Mouse (Mus musculus): ENCODE data around the gene Frs2. TPM values are rescaled to one million over a fixed set of nuclear protein-coding genes. Genes with fewer than 3 reads are reported as not detected.
"Not testable (repeated sequence)": the region's sequence is repeated elsewhere in the genome, so short reads cannot be mapped to it uniquely, and the experiment has no call there.

Gene Frs2
- total RNA-seq, 4 experiments from 2014 or later, result 15.2 to 16.8 (median 15.9) TPM

GRCm38 (mm10) chr10:117147463-117148360 lies 622 bp downstream of the Frs2 start:
- no peak for DNase-seq (ENCODE audit: low spot score)

- no peak for DNase-seq (ENCODE audit: low spot score)
Measured at GRCm38 (mm10) chr10:117146421-117146820, 1.9 kb downstream of the Frs2 start.

DNA sequence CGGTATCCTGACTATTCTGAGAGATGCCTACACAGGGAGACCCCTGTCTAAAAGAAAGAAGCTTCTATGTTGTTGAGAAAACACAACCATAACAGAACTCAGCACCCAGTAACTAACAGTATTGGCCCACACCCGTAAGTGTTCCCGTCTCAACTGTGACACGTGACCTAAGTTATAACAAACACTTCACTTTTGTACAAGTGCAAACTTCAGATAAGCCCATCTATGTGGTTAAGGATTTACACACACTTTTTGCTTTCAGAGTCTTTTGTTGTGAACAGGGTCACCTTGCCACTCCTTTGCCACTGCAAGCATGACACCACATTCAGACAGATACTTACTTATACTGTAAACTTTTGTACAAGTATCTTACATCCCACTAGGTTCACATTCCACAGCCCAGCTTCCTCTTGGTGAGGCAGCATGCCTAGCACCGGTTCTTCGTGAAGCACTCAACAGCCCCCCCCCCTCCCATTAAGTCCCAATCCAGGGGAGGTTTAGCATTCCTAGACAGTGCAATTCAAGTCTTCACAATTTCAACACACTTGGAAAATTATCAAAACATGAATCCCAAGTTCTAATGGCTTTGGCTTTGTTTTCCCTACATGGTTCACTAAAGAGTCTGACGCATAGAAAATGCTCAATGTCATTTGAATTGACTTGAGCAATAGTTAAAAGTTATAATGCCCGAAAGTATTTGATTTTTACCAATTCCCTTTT lies 2.6 kb downstream of the Frs2 start:
- DNase-seq (ENCODE audit: low spot score), result no peak

DNA sequence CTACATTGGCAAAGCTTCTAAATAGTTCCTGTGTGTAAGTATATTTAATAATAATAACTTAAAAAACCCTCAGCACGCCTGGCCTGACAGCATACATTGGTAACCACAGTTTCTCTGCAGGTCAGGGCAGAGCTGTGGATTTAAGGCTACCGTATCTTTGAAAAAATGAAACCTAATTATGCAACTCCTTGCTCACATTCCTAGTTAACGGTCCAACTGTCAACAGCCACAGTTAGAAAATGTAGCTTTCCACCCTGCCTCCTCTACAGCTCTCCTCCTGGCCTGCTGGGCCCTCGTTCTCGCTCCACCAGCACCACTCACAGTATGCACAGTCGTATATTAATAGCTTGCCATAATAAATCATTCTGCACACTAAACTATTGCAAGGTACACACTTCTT lies 3.7 kb downstream of the Frs2 start:
- DNase-seq (ENCODE audit: low spot score), result no peak

- no peak for DNase-seq (ENCODE audit: low spot score)
Measured at GRCm38 (mm10) chr10:117144071-117144470, 4.3 kb downstream of the Frs2 start.

DNA sequence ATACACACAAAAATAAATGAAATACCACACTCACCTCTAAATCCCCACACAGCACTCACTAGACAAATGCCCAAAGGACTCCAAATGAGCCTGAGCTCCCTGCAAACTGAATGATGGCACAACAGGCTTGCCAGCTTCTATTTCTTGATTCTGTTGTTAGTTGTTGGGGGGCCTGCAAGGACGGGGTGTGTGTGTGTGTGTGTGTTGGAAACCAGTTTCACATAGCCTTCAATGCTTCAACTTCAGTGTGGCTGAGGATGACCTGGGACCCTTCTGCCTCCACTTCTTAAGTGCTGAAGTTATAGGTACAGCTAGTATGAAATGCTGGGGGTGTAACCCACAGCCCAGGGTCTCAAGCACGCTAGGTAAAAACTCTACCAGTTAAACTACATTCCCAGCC lies 5.0 kb downstream of the Frs2 start:
- no peak for DNase-seq (ENCODE audit: low spot score)

GRCm38 (mm10) chr10:117141939-117142552 lies 6.3 kb downstream of the Frs2 start:
- no peak for DNase-seq (ENCODE audit: low spot score)

DNA sequence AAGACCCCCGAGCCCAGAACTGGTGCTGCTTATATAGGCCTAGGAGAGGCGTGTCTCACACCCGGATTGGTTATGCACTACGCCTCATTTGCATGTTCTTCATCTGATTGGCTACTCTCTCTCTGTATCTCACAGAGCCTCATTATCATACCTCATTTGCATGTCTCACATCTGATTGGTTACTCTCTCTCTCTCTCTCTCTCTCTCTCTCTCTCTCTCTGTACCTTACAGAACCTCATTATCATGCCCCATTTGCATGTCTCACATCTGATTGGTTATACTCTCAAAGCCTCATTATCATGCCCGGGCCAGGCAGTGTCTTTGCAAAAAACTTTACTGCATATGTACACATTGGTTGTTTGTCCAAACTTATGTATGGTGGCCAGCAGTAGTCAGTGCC lies 16.8 kb downstream of the Frs2 start:
- DNase-seq (ENCODE audit: low spot score), result not testable (repeated sequence)

GRCm38 (mm10) chr10:117130037-117130436 lies 18.3 kb downstream of the Frs2 start:
- no peak for DNase-seq (ENCODE audit: low spot score)

DNA sequence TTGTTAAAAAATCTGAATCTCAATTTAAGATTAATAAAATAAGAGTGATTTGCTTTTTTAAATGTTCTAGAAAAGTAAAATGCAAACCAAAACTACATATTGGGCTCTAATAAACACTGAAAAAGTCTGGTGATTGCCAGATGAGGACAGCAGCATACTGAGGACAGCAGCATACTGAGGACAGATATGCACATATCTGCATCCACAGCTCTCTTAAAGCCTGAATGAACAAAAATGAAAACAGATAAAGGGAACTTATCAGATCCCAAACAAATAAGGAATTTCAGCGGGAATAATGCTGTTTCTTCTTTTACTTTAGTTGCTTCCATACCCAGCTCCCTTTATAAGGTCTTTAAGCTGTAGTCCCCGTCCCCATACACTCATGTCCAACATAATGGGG lies 19.6 kb downstream of the Frs2 start:
- no peak for DNase-seq (ENCODE audit: low spot score)

DNA sequence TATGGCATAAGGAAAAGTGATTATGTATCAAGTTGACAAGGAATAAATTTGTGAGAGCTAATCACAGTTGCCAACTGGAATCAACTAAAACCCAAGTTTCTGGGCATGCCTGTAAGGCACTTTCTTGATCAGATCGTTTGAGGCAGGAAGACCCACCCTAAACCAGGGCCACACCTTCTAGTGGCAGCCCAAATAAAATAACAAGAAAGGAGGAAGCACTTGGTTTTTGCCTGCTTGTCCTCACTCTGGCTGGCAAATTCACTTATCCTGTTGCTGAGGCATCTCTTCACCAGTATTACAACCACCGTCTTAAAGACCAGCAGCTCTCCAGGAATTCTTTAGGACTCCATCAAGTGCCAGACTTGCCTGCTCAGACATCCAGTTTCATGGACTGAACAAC lies 20.9 kb downstream of the Frs2 start:
- DNase-seq (ENCODE audit: low spot score), result no peak

DNA sequence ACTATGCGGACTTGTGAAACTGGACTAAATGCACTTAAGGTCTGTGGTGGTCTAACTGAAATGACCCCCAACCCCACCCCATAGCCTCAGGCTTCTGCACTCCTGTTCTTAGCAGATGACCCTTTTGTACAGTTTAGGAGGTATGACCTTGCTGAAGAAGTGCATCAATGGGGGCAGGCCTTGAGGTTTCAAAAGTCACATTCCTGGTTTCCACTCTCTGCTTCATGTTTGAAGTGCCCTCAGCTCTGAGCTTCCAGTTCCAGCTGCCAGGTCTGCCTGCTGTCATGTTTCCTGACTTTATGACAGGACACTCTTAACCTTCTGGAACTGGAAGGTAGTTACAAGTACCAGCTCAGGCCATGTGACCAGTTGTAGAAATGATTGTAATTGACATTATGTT lies 21.6 kb downstream of the Frs2 start:
- DNase-seq (ENCODE audit: low spot score), result no peak

DNA sequence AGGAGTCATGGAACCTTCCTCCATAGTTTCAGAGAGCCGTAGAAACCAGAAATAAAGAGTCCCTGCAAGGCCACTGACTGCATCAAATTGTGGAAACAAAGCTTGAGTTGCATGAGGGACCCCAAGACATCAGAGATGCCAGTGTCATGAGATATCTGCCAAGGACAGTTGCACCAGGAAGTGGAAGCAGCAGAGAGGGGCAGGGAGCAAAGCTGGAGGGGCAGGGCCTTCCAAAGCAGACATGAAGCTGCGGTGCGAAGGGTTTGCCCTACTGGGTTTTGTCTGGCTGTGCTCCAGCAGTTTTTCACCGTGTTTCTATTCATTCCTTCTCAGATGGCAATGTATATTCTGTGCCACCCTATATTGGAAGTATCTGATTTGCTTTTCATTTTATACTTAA lies 22.1 kb downstream of the Frs2 start:
- no peak for DNase-seq (ENCODE audit: low spot score)

GRCm38 (mm10) chr10:117121448-117121847 lies 26.9 kb downstream of the Frs2 start:
- DNase-seq (ENCODE audit: low spot score), result no peak

- no peak for DNase-seq (ENCODE audit: low spot score)
Measured at GRCm38 (mm10) chr10:117120051-117120666, 28.2 kb downstream of the Frs2 start.

DNA sequence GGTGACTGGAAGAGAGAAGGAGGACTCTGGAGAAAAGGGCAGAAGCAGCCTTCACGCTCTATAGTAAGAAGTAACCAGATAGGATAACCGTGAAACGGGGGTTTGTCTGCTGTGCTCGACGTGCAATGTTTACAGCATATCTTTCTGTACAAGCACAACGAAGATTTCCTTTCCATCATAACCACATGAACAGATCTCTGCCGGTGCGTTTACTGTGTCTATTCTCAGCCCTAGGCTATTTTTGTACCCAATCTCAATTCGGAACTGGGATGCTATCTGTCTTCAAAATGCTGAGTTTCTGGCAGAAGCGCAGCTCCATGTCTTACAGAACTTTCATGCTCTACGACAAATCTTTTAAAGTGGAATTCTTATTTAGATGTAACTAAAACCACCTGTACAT lies 28.8 kb downstream of the Frs2 start:
- no peak for DNase-seq (ENCODE audit: low spot score)

DNA sequence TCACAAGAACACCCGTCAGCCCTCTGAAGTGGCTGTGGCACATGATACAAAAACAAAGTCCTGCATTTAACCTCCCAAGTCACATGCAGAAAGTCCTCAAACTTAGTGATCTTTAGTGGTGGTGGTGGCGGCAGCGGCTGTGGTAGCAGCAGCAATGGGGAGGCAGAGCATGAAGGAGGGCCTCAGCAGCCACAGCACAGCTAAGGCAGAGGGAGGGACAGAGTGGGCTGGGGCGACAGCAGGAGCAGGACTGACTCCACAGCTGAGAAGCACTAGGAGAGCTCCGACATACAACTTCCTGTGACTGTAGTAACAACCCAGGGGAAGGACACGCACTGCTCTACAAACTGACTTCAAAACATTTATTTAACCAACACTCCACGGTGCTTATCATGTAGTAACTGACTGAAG lies 29.9 kb downstream of the Frs2 start:
- DNase-seq (ENCODE audit: low spot score), result no peak

DNA sequence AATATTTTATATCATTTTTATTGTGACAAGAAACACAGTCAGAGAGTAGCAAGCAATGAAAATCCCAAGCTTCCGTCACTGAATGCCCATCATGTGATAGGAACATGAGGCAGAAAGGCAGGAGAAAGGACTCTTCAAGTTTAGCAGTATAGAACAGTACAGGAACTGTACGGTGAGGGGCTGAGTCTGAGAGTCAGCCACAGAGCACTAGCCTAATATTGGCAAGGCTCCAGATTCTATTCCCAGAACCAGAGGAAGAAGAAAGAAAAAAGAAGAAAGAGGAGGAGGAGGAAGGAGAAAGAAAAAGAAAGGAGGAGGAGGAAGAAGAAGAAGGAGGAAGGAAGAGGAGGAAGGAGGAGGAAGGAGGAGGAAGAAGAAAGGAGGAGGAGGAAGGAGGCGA lies 32.7 kb downstream of the Frs2 start:
- DNase-seq (ENCODE audit: low spot score), result no peak

DNA sequence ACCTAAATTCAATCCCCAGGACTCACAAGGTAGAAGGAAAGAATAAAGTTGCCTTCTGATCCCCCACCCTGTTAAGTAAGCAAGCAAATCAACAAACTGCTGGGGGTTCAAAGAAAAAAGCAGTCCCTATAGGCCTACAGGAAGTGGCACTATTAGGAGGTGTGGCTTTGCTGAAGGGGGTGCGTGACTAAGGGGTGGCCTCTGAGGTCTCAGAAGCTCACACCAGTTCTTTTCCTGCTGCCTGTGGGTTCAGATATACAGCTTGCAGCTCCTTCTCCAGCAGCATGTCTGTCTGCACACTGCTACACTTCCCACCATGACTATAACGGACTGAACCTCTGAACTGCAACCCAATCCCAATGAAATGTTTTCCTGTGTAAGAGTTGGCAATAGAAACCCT lies 35.8 kb downstream of the Frs2 start:
- DNase-seq (ENCODE audit: low spot score), result no peak

DNA sequence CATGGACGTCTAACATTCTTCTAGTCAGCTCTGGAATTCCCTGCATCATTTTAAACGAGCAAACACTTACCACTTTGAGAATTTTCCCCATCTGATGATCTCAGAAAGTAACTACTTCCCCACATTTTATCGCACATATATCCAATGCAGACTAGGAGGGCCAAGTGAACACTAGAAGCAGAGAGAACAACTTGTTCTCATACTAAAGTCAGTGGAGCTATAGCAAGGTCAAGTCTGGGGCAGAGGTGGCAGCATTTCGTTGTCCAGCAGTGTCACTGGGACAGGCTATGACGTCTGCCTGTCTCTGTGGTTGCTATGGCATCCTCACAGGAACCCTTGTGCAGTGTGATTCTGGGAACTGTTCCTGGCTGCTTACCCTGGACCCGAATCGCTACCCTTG lies 36.9 kb downstream of the Frs2 start:
- DNase-seq (ENCODE audit: low spot score), result no peak

- no peak for DNase-seq (ENCODE audit: low spot score)
Measured at GRCm38 (mm10) chr10:117110271-117110670, 38.1 kb downstream of the Frs2 start.

DNA sequence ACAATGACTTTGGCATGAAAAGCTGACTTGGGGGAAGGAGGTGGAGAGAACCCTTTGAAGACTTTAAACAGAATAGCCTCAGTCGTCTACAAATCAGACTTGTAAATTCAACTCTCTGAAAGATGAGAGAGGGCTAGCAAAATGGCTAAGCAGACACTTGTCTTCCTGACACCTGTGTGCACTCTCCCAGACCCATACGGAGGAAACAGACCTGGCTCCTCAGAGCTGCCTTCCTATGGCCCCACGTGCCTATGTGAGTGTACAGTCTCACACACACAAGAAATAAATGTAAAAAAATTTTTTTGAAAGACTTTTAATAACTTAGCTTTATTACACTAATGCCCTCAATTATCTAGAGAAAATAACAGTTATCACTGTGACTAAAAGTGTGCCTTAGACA lies 41.6 kb downstream of the Frs2 start:
- DNase-seq (ENCODE audit: low spot score), result no peak
